Comparison of ENCODE assay signal across 28 mouse cellular contexts in genomic region chr5:121500719-121501118, GRCm38 (mm10). TPM values are rescaled to one million over a fixed set of nuclear protein-coding genes. Genes with fewer than 3 reads are reported as not detected.
A peak's percentile ranks its signal among the peaks of the same experiment; 100 is the strongest.
DNase-seq lines count a peak whose midpoint lies in the region; ATAC-seq and TF ChIP-seq lines count a peak whose summit lies in the region.
"Had no signal": no experiment of that assay in that cellular context is flagged by ENCODE, and none has a peak within 500 bp of the region (broad histone marks: within the 10 kb centered on the region; RNA-seq: fewer than 3 reads in every experiment).

No protein-coding gene starts in this region.

- peaks cover 2% of the 10 kb centered on the region for H3K4me1 ChIP-seq in bone marrow, adult 2 months (ENCODE audit: control insufficient read depth, insufficient read depth, low read length)
- H3K4me1 ChIP-seq in liver, embryonic 16.5 days (ENCODE audit: control insufficient read depth, low read depth, low read length): peaks cover 7% of the 10 kb centered on the region
- no peaks in the 10 kb centered on the region for H3K4me1 ChIP-seq in midbrain, embryonic 10.5 days
- H3K4me1 ChIP-seq: forebrain, embryonic 12.5 days had no signal

- no peaks in the 10 kb centered on the region for H3K36me3 ChIP-seq in liver, embryonic 16.5 days (ENCODE audit: control insufficient read depth, insufficient read depth)
- H3K36me3 ChIP-seq in midbrain, embryonic 10.5 days: no peaks in the 10 kb centered on the region
- H3K36me3 ChIP-seq: embryonic facial prominence, embryonic 10.5 days; forebrain, embryonic 12.5 days had no signal

- no peak overlapping the region for H3K9ac ChIP-seq in liver, embryonic 16.5 days (ENCODE audit: low read depth, low read length)
- H3K9ac ChIP-seq: forebrain, embryonic 12.5 days had no signal

- TF ChIP-seq POLR2A in bone marrow, adult 2 months (IDR thresholded peaks at IDR 0.05; ENCODE audit: borderline replicate concordance, control insufficient read depth, low read depth, low read length): no peak

- H3K4me2 ChIP-seq in liver, embryonic 16.5 days (ENCODE audit: low read depth, low read length): peak overlapping the region; percentile 29; the same call in 1 of the 2 replicates
- H3K4me2 ChIP-seq: forebrain, embryonic 12.5 days; midbrain, embryonic 11.5 days had no signal

- WGBS in bone marrow, adult 2 months: 25% methylated on average over 7 of the region's 7 CpGs
- 18% methylated on average over 7 of the region's 7 CpGs for WGBS in liver, embryonic 16.5 days (ENCODE audit: insufficient replicate concordance)
- 80% methylated on average over 7 of the region's 7 CpGs for WGBS in midbrain, embryonic 10.5 days

- H3K27ac ChIP-seq in bone marrow, adult 2 months (ENCODE audit: control insufficient read depth, insufficient read depth, low read depth, low read length, poor library complexity): 0 out of 2 replicates have a peak overlapping the region, but pooled peaks have one; percentile 38
- no peak overlapping the region for H3K27ac ChIP-seq in liver, embryonic 16.5 days (ENCODE audit: low read length)
- no peak overlapping the region for H3K27ac ChIP-seq in midbrain, embryonic 10.5 days (replicated peaks)
- H3K27ac ChIP-seq: embryonic facial prominence, embryonic 10.5 days; forebrain, embryonic 12.5 days had no signal

- DNase-seq in left cerebral cortex, postnatal 10 days (ENCODE audit: extremely low spot score in 1 of 2, low spot score in 2 of 2): no peak
- no peak for DNase-seq in midbrain, embryonic 10.5 days (ENCODE audit: low spot score)
- DNase-seq in lung, postnatal 10 days: no peak
- DNase-seq: adrenal gland, adult 2 months; cerebellum, adult 11 months; cerebellum, postnatal 25 days; gastrocnemius, postnatal 10 days; heart, adult 18-20 months; heart, postnatal 4 days; spleen, adult 18-20 months; thymus, postnatal 36 days had no signal

- intact Hi-C loops in left cerebral cortex, postnatal 10 days (cut with DNase I): no loop called here

- H3K9me3 ChIP-seq in liver, embryonic 16.5 days (replicated peaks; ENCODE audit: control insufficient read depth, low read length): no peaks in the 10 kb centered on the region
- H3K9me3 ChIP-seq in midbrain, embryonic 10.5 days (replicated peaks): no peaks in the 10 kb centered on the region
- H3K9me3 ChIP-seq: embryonic facial prominence, embryonic 10.5 days; forebrain, embryonic 12.5 days had no signal

- peak overlapping the region; percentile 3 for H3K4me3 ChIP-seq in bone marrow, adult 2 months (replicated peaks; ENCODE audit: control insufficient read depth, low read depth, low read length)
- no peak overlapping the region for H3K4me3 ChIP-seq in liver, embryonic 16.5 days (ENCODE audit: low read depth, low read length)
- H3K4me3 ChIP-seq in midbrain, embryonic 10.5 days: no peak overlapping the region
- H3K4me3 ChIP-seq: embryonic facial prominence, embryonic 10.5 days; forebrain, embryonic 12.5 days had no signal

- no peaks in the 10 kb centered on the region for H3K27me3 ChIP-seq in liver, embryonic 16.5 days (ENCODE audit: control insufficient read depth, insufficient read depth, low read depth, low read length)
- no peaks in the 10 kb centered on the region for H3K27me3 ChIP-seq in midbrain, embryonic 10.5 days (ENCODE audit: low read depth, poor library complexity, severe bottlenecking)
- H3K27me3 ChIP-seq: forebrain, embryonic 12.5 days had no signal

- ATAC-seq in granulocyte monocyte progenitor cell, adult 5-6 weeks (replicated peaks; ENCODE audit: poor library complexity, severe bottlenecking): peak; percentile 70
- no peak for ATAC-seq in liver, embryonic 16.5 days (ENCODE audit: low read depth)
- 0 out of 2 replicates have a peak, but pooled peaks have one; percentile 30 for ATAC-seq in monocyte, adult 5-6 weeks (replicated peaks; ENCODE audit: insufficient number of reproducible peaks, low FRiP score, low TSS enrichment, poor library complexity, severe bottlenecking)
- ATAC-seq: hindbrain, embryonic 16.5 days; intestine, postnatal 0 days had no signal

- no peak for TF ChIP-seq CTCF in bone marrow, adult 2 months (IDR thresholded peaks at IDR 0.05; ENCODE audit: control insufficient read depth, insufficient read depth, low read length)

RNA-seq across cellular contexts. Expression of gene Adam1b, which starts 2.5 kb away (rescaled TPM):
- not detected in 2 replicates for polyA plus RNA-seq in bone marrow, adult 2 months (2011; ENCODE audit: insufficient read depth, insufficient read length, low replicate concordance, missing spikeins)
- total RNA-seq in granulocyte monocyte progenitor cell, adult 5-6 weeks (2014; fragmentation: Nextera tagmentation): not detected in 2 replicates
- 0.15 TPM in 1 of 2 replicates, not detected in the other for total RNA-seq in granulocyte monocyte progenitor cell, adult 5-6 weeks (2017)
- polyA plus RNA-seq in liver, embryonic 16.5 days (2015; fragmentation: Nextera tagmentation; extraction: Ambion mirVana): not detected in 2 replicates
- 0.57 TPM in 1 of 3 replicates, not detected in the others for total RNA-seq in monocyte, adult 5-6 weeks (2017)
- total RNA-seq in left cerebral cortex, postnatal 10 days (2021): not detected
- 0.04 TPM in 1 of 2 replicates, not detected in the other for polyA plus RNA-seq in midbrain, embryonic 10.5 days (2016; fragmentation: Nextera tagmentation; extraction: Ambion mirVana)
- total RNA-seq: adrenal gland, adult 2 months; gastrocnemius, postnatal 10 days; heart, adult 18-20 months; heart, postnatal 4 days; left cerebral cortex, postnatal 14 days had no signal
- polyA plus RNA-seq: adrenal gland, adult 2 months; brain, embryonic 14.5 days; C2C12; embryonic facial prominence, embryonic 10.5 days; hindbrain, embryonic 16.5 days; large intestine, adult 2 months; midbrain, embryonic 11.5 days; neural tube, embryonic 11.5 days had no signal

RNA-seq across cellular contexts. Expression of gene Adam1a, which starts 44.6 kb away (rescaled TPM):
- 2.6 and 2.7 TPM in 2 replicates for polyA plus RNA-seq in bone marrow, adult 2 months (2011; ENCODE audit: insufficient read depth, insufficient read length, low replicate concordance, missing spikeins)
- total RNA-seq in granulocyte monocyte progenitor cell, adult 5-6 weeks (2014; fragmentation: Nextera tagmentation): 2.6 and 2.8 TPM in 2 replicates
- 1.1 and 2.1 TPM in 2 replicates for total RNA-seq in granulocyte monocyte progenitor cell, adult 5-6 weeks (2017)
- polyA plus RNA-seq in liver, embryonic 16.5 days (2015; fragmentation: Nextera tagmentation; extraction: Ambion mirVana): 0.29 and 0.30 TPM in 2 replicates
- 4.0 to 6.5 TPM (median 4.4 TPM) in 3 replicates for total RNA-seq in monocyte, adult 5-6 weeks (2017)
- 1 to 10 TPM; 8.1 to 8.2 TPM for total RNA-seq in left cerebral cortex, postnatal 10 days (2021)
- polyA plus RNA-seq in midbrain, embryonic 10.5 days (2016; fragmentation: Nextera tagmentation; extraction: Ambion mirVana): 1.4 and 1.8 TPM in 2 replicates

RNA-seq across cellular contexts. Expression of gene Gm42878, which starts 44.6 kb away (rescaled TPM):
- 0.23 TPM in 1 of 2 replicates, not detected in the other for polyA plus RNA-seq in bone marrow, adult 2 months (2011; ENCODE audit: insufficient read depth, insufficient read length, low replicate concordance, missing spikeins)
- not detected in 2 replicates for total RNA-seq in granulocyte monocyte progenitor cell, adult 5-6 weeks (2014; fragmentation: Nextera tagmentation)
- not detected in 2 replicates for total RNA-seq in granulocyte monocyte progenitor cell, adult 5-6 weeks (2017)
- polyA plus RNA-seq in liver, embryonic 16.5 days (2015; fragmentation: Nextera tagmentation; extraction: Ambion mirVana): not detected in 2 replicates
- not detected in 3 replicates for total RNA-seq in monocyte, adult 5-6 weeks (2017)
- total RNA-seq in left cerebral cortex, postnatal 10 days (2021): not detected
- not detected in 2 replicates for polyA plus RNA-seq in midbrain, embryonic 10.5 days (2016; fragmentation: Nextera tagmentation; extraction: Ambion mirVana)
- total RNA-seq: adrenal gland, adult 2 months; gastrocnemius, postnatal 10 days; heart, adult 18-20 months; heart, postnatal 4 days; layer of hippocampus, postnatal 25 days; left cerebral cortex, postnatal 14 days had no signal
- polyA plus RNA-seq: adrenal gland, adult 2 months; C2C12; embryonic facial prominence, embryonic 10.5 days; forebrain, embryonic 12.5 days; hindbrain, embryonic 16.5 days; intestine, postnatal 0 days; kidney, embryonic 16.5 days; lung, embryonic 16.5 days; midbrain, embryonic 11.5 days; neural tube, embryonic 11.5 days had no signal

RNA-seq across cellular contexts. Expression of gene Mapkapk5, which starts 45.0 kb away (rescaled TPM):
- 40.3 and 47.4 TPM in 2 replicates for polyA plus RNA-seq in bone marrow, adult 2 months (2011; ENCODE audit: insufficient read depth, insufficient read length, low replicate concordance, missing spikeins)
- total RNA-seq in granulocyte monocyte progenitor cell, adult 5-6 weeks (2014; fragmentation: Nextera tagmentation): 60.9 and 128 TPM in 2 replicates
- 91.6 and 97.7 TPM in 2 replicates for total RNA-seq in granulocyte monocyte progenitor cell, adult 5-6 weeks (2017)
- 19.2 and 21.3 TPM in 2 replicates for polyA plus RNA-seq in liver, embryonic 16.5 days (2015; fragmentation: Nextera tagmentation; extraction: Ambion mirVana)
- total RNA-seq in monocyte, adult 5-6 weeks (2017): 129 to 201 TPM (median 159 TPM) in 3 replicates
- total RNA-seq in left cerebral cortex, postnatal 10 days (2021): 10 to 100 TPM; 78.6 to 79.8 TPM
- 45.5 and 49.4 TPM in 2 replicates for polyA plus RNA-seq in midbrain, embryonic 10.5 days (2016; fragmentation: Nextera tagmentation; extraction: Ambion mirVana)

RNA-seq across cellular contexts. Expression of gene Erp29, which starts 48.4 kb away (rescaled TPM):
- polyA plus RNA-seq in bone marrow, adult 2 months (2011; ENCODE audit: insufficient read depth, insufficient read length, low replicate concordance, missing spikeins): 161 and 240 TPM in 2 replicates
- 410 and 421 TPM in 2 replicates for total RNA-seq in granulocyte monocyte progenitor cell, adult 5-6 weeks (2014; fragmentation: Nextera tagmentation)
- total RNA-seq in granulocyte monocyte progenitor cell, adult 5-6 weeks (2017): 928 and 1,056 TPM in 2 replicates
- 80.4 and 86.0 TPM in 2 replicates for polyA plus RNA-seq in liver, embryonic 16.5 days (2015; fragmentation: Nextera tagmentation; extraction: Ambion mirVana)
- total RNA-seq in monocyte, adult 5-6 weeks (2017): 290 to 464 TPM (median 461 TPM) in 3 replicates
- 100 to 1,000 TPM; 172 to 181 TPM for total RNA-seq in left cerebral cortex, postnatal 10 days (2021)
- 150 and 156 TPM in 2 replicates for polyA plus RNA-seq in midbrain, embryonic 10.5 days (2016; fragmentation: Nextera tagmentation; extraction: Ambion mirVana)
